Mouse (Mus musculus): ENCODE results near the gene Rad51d. TPM values are rescaled to one million over a fixed set of nuclear protein-coding genes. Genes with fewer than 3 reads are reported as not detected.

Rad51d gene
- total and polyA plus RNA-seq, 2 experiments from 2014 or later = 11.0 to 11.2 TPM

DNA sequence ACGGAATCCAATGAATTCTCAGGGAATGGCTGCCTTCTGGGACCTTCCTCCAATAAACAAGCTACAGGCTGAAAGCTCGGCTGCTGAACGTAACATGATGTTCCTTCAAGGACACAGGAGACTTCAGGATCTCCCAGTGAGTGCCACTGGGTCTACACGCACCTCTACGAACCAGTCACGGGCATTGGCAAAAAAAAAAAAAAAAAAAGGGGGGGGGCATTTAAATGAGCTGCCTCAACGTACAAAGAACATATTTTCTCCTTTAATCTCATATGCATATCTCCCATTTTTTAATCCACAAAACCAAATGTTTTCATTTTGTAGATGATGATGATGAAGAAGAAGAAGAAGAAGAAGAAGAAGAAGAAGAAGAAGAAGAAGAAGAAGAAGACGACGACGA is 24.5 kb downstream of the Rad51d start:
- H3K4me2 ChIP-seq (ENCODE audit: low read depth, low read length, poor library complexity, severe bottlenecking) = no peak overlapping the region
- no peak overlapping the region for H3K27ac ChIP-seq (ENCODE audit: low read depth, low read length)
- no peak overlapping the region for H3K9ac ChIP-seq (replicated peaks; ENCODE audit: low read length, poor library complexity, severe bottlenecking)
- no peaks in the 10 kb centered on the region for H3K27me3 ChIP-seq (ENCODE audit: insufficient read depth, low read length)
- no peaks in the 10 kb centered on the region for H3K4me1 ChIP-seq (ENCODE audit: insufficient read depth, low read length)
- DNase-seq (ENCODE audit: low spot score) = no peak
- H3K9me3 ChIP-seq (ENCODE audit: low read length) = no peaks in the 10 kb centered on the region
- no peaks in the 10 kb centered on the region for H3K36me3 ChIP-seq (ENCODE audit: insufficient read depth, low read length)
- H3K4me3 ChIP-seq (ENCODE audit: low read depth, low read length) = no peak overlapping the region
- WGBS = 85% methylated on average over 10 of the region's 10 CpGs
- no peak for ATAC-seq (ENCODE audit: low FRiP score)
- no peak for TF ChIP-seq CTCF (IDR thresholded peaks at IDR 0.05)

DNA sequence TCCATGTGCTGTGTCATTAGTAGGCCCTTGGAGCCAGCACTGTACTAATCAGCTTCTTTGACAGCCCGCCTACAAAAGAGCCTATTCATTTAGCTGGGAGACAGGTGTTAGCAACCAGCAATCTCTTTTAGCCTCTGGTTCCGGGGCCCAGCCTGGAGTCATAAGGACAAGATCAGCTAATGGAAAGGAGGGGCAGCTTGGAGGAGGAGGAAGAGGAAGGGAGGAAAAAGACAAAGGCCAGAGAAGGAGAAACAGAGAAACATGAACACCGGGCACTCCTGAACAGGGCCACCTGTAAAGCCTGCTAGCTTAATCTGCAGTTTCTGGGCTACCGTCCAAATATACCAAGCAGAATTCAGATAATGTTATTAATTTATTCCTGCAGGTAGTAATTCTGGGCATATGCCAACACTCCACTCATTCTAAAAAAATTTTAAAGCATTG is 26.9 kb downstream of the Rad51d start:
- Histone ChIP-seq H3K27me3 (ENCODE audit: insufficient read depth, low read length) (no peaks in the 10 kb centered on the region), H3K4me3 (ENCODE audit: low read depth, low read length) (no peak overlapping the region), H3K27ac (ENCODE audit: low read depth, low read length) (no peak overlapping the region), H3K9ac (replicated peaks; ENCODE audit: low read length, poor library complexity, severe bottlenecking) (no peak overlapping the region), H3K4me2 (ENCODE audit: low read depth, low read length, poor library complexity, severe bottlenecking) (no peak overlapping the region), H3K4me1 (ENCODE audit: insufficient read depth, low read length) (no peaks in the 10 kb centered on the region), H3K9me3 (ENCODE audit: low read length) (no peaks in the 10 kb centered on the region), H3K36me3 (ENCODE audit: insufficient read depth, low read length) (no peaks in the 10 kb centered on the region)
- DNase-seq (ENCODE audit: low spot score) (no peak), ATAC-seq (ENCODE audit: low FRiP score) (no peak)
- WGBS = 44% methylated on average over 4 of the region's 4 CpGs
- TF ChIP-seq CTCF (IDR thresholded peaks at IDR 0.05) = no peak

DNA sequence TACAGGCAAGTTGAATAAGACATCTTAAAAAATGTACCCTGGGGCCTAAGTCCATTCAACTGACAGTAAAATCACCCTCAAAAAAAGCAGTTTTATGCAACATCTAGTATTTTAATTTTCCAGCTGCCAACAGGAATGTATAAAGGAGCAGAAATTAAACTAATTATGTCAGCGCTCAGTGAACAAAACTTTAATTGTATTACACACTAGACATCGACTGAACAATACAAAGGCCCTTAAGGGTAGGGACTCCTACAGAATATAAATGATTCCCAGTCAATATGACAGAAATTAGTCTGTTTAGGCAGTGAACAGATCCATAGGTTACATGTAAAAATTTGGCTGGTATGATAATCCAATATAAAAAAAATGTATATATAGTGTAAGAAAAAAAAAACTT is 27.4 kb downstream of the Rad51d start:
- Histone ChIP-seq H3K4me1 (ENCODE audit: insufficient read depth, low read length) (no peaks in the 10 kb centered on the region), H3K27ac (ENCODE audit: low read depth, low read length) (no peak overlapping the region), H3K9ac (replicated peaks; ENCODE audit: low read length, poor library complexity, severe bottlenecking) (no peak overlapping the region), H3K4me3 (ENCODE audit: low read depth, low read length) (no peak overlapping the region), H3K4me2 (ENCODE audit: low read depth, low read length, poor library complexity, severe bottlenecking) (no peak overlapping the region), H3K36me3 (ENCODE audit: insufficient read depth, low read length) (no peaks in the 10 kb centered on the region), H3K27me3 (ENCODE audit: insufficient read depth, low read length) (no peaks in the 10 kb centered on the region), H3K9me3 (ENCODE audit: low read length) (no peaks in the 10 kb centered on the region)
- DNase-seq (ENCODE audit: low spot score) (no peak), ATAC-seq (ENCODE audit: low FRiP score) (no peak)
- WGBS = 29% methylated on average over 2 of the region's 2 CpGs
- TF ChIP-seq CTCF (IDR thresholded peaks at IDR 0.05) = no peak

DNA sequence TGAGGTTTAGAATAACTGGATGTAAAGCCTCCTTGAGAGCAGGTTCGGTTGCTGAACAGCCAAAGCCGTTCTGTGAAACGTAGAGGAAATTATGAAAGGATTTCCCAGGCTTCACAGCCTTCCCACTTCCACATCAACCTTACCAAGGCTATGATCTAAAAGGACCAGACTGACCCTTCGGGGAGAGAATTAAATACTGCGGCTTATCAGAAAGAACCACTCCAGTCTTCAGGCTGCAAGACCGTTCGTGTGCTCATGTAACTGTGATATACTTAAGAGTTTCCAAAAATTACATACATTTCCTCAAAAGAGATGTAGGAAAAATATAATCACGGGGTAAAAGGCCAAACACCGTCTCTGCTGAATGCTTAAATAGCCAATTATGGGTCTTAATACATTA is 27.8 kb downstream of the Rad51d start:
- no peak overlapping the region for H3K4me3 ChIP-seq (ENCODE audit: low read depth, low read length)
- ATAC-seq (ENCODE audit: low FRiP score) (no peak), DNase-seq (ENCODE audit: low spot score) (no peak)
- no peaks in the 10 kb centered on the region for H3K9me3 ChIP-seq (ENCODE audit: low read length)
- no peaks in the 10 kb centered on the region for H3K27me3 ChIP-seq (ENCODE audit: insufficient read depth, low read length)
- no peak overlapping the region for H3K9ac ChIP-seq (replicated peaks; ENCODE audit: low read length, poor library complexity, severe bottlenecking)
- H3K36me3 ChIP-seq (ENCODE audit: insufficient read depth, low read length) = no peaks in the 10 kb centered on the region
- H3K4me1 ChIP-seq (ENCODE audit: insufficient read depth, low read length) = no peaks in the 10 kb centered on the region
- H3K27ac ChIP-seq (ENCODE audit: low read depth, low read length) = no peak overlapping the region
- no peak overlapping the region for H3K4me2 ChIP-seq (ENCODE audit: low read depth, low read length, poor library complexity, severe bottlenecking)
- TF ChIP-seq CTCF (IDR thresholded peaks at IDR 0.05) = no peak
- 51% methylated on average over 9 of the region's 9 CpGs for WGBS

DNA sequence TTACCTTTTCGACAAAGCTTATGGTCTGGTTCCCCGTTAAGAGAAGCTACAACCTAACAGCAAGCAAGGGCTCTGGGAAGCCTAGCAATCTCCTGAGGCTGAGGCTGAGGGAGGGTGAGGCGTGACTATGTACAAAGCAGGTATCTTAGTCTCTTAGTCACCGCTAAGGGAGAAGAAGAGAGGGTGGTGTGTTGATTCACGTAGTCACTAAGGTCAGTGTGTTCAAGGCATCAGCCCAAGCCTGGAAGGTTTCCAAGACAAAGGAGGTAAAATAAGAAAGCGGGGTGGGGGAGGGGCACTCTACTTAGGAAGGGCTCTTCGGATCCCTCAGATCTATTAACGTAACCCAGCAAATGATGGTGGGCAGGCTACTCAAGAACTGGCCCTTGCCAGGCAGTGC is 28.9 kb downstream of the Rad51d start:
- H3K36me3 ChIP-seq (ENCODE audit: insufficient read depth, low read length) = no peaks in the 10 kb centered on the region
- no peak for TF ChIP-seq CTCF (IDR thresholded peaks at IDR 0.05)
- no peak overlapping the region for H3K27ac ChIP-seq (ENCODE audit: low read depth, low read length)
- DNase-seq (ENCODE audit: low spot score) (no peak), ATAC-seq (ENCODE audit: low FRiP score) (no peak)
- H3K9me3 ChIP-seq (ENCODE audit: low read length) = no peaks in the 10 kb centered on the region
- H3K4me2 ChIP-seq (ENCODE audit: low read depth, low read length, poor library complexity, severe bottlenecking) = no peak overlapping the region
- no peak overlapping the region for H3K9ac ChIP-seq (replicated peaks; ENCODE audit: low read length, poor library complexity, severe bottlenecking)
- no peaks in the 10 kb centered on the region for H3K27me3 ChIP-seq (ENCODE audit: insufficient read depth, low read length)
- H3K4me3 ChIP-seq (ENCODE audit: low read depth, low read length) = no peak overlapping the region
- H3K4me1 ChIP-seq (ENCODE audit: insufficient read depth, low read length) = no peaks in the 10 kb centered on the region
- 73% methylated on average over 8 of the region's 8 CpGs for WGBS

DNA sequence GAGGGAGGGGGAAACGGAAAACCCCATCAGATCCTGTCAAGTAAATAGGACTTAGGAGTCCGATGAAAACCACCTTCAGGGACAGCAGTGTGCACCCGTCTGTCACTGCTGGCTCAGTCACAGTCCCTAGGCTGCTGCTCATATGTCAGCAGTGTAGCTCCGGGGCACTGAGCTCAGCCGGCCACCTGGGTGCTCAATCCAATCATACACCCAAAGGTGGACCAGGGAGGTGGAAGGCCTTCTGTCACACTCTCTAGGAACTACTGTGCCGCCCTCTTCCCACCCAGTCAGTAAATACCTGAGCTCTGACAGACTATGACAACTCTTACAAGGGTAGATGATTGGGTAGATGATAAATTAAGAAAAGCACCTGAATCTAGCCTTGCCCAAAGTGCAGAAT is 29.7 kb downstream of the Rad51d start:
- no peak for ATAC-seq (ENCODE audit: low FRiP score)
- no peak for DNase-seq (ENCODE audit: low spot score)
- Histone ChIP-seq H3K4me3 (ENCODE audit: low read depth, low read length) (no peak overlapping the region), H3K27me3 (ENCODE audit: insufficient read depth, low read length) (no peaks in the 10 kb centered on the region), H3K36me3 (ENCODE audit: insufficient read depth, low read length) (no peaks in the 10 kb centered on the region), H3K9me3 (ENCODE audit: low read length) (no peaks in the 10 kb centered on the region), H3K4me1 (ENCODE audit: insufficient read depth, low read length) (no peaks in the 10 kb centered on the region), H3K27ac (ENCODE audit: low read depth, low read length) (no peak overlapping the region), H3K4me2 (ENCODE audit: low read depth, low read length, poor library complexity, severe bottlenecking) (no peak overlapping the region), H3K9ac (replicated peaks; ENCODE audit: low read length, poor library complexity, severe bottlenecking) (no peak overlapping the region)
- no peak for TF ChIP-seq CTCF (IDR thresholded peaks at IDR 0.05)
- 80% methylated on average over 6 of the region's 6 CpGs for WGBS
